Mouse (Mus musculus) myocyte (in vitro differentiated cells): ENCODE data around the gene 2810021J22Rik. TPM values are rescaled to one million over a fixed set of nuclear protein-coding genes. Genes with fewer than 3 reads are reported as not detected.

Experiments used
- H3K27me3 ChIP-seq: one replicate; pipeline ENCODE4 v1.6.1; 2011; ENCODE audit not compliant: control insufficient read depth, insufficient read depth, insufficient read length
- H3K36me3 ChIP-seq: one replicate; pipeline ENCODE4 v1.6.1; 2011; ENCODE audit not compliant: control insufficient read depth, insufficient read depth
- H3K4me2 ChIP-seq: one replicate; pipeline ENCODE4 v1.6.1; 2011; ENCODE audit warnings: low read depth, control low read depth
- H3K4me3 ChIP-seq: one replicate; pipeline ENCODE4 v1.5.1; 2011; ENCODE audit warnings: mild to moderate bottlenecking, control low read depth, moderate library complexity
- H3K79me2 ChIP-seq: one replicate; pipeline ENCODE4 v1.6.1; 2011; ENCODE audit not compliant: control insufficient read depth, insufficient read depth
- H3ac ChIP-seq: one replicate; pipeline ENCODE4 v1.6.1; 2011; ENCODE audit not compliant: control insufficient read depth, insufficient read length
- CEBPB ChIP-seq: IDR thresholded peaks from 2 replicates; pipeline ENCODE4 v1.6.1; 2011; ENCODE audit warnings: mild to moderate bottlenecking, moderate library complexity; ENCODE audit not compliant: poor library complexity, insufficient read depth, severe bottlenecking
- E2F4 ChIP-seq: IDR thresholded peaks from one replicate; pipeline ENCODE4 v1.6.1; 2011; ENCODE audit warnings: mild to moderate bottlenecking, control low read depth, moderate library complexity; ENCODE audit not compliant: insufficient read depth
- MAX ChIP-seq: IDR thresholded peaks from one replicate; pipeline ENCODE4 v1.6.1; 2011; ENCODE audit warnings: low read depth, mild to moderate bottlenecking, control low read depth
- MYOD1 ChIP-seq, 3 experiments: IDR thresholded peaks; one replicate each; pipeline ENCODE4 v1.6.1; 2011; ENCODE audit warnings: control low read depth in 2 of 3, low read depth in 2 of 3, mild to moderate bottlenecking in 2 of 3, moderate library complexity in 1 of 3; ENCODE audit not compliant: insufficient read length in 2 of 3, control insufficient read depth in 1 of 3
- MYOG ChIP-seq, 3 experiments: IDR thresholded peaks; one replicate each; pipeline ENCODE4 v1.6.1; 2011; ENCODE audit warnings: control low read depth in 2 of 3, low read depth in 2 of 3, mild to moderate bottlenecking in 2 of 3; ENCODE audit not compliant: insufficient read length in 2 of 3, control insufficient read depth in 1 of 3, insufficient read depth in 1 of 3
- POLR2A ChIP-seq: IDR thresholded peaks from one replicate; pipeline ENCODE4 v1.6.1; 2011; ENCODE audit warnings: low read depth, mild to moderate bottlenecking, control low read depth, moderate library complexity; ENCODE audit not compliant: insufficient read length
- POLR2AphosphoS2 ChIP-seq: IDR thresholded peaks from one replicate; pipeline ENCODE4 v1.6.1; 2011; ENCODE audit warnings: low read depth, control low read depth; ENCODE audit not compliant: insufficient read length
- REST ChIP-seq: IDR thresholded peaks from one replicate; pipeline ENCODE4 v1.6.1; 2011; ENCODE audit warnings: mild to moderate bottlenecking, control low read depth, moderate library complexity; ENCODE audit not compliant: insufficient read depth, insufficient read length
- SRF ChIP-seq: IDR thresholded peaks from one replicate; pipeline ENCODE4 v1.6.1; 2011; ENCODE audit warnings: low read depth; ENCODE audit not compliant: control insufficient read depth, insufficient read length
- TCF12 ChIP-seq: IDR thresholded peaks from one replicate; pipeline ENCODE4 v1.6.1; 2011; ENCODE audit warnings: mild to moderate bottlenecking, control low read depth; ENCODE audit not compliant: poor library complexity, insufficient read depth, severe bottlenecking
- TCF3 ChIP-seq: IDR thresholded peaks from one replicate; pipeline ENCODE4 v1.6.1; 2011; ENCODE audit warnings: low read depth, control low read depth; ENCODE audit not compliant: insufficient read length
- USF1 ChIP-seq: IDR thresholded peaks from one replicate; pipeline ENCODE4 v1.6.1; 2011; ENCODE audit warnings: low read depth, mild to moderate bottlenecking, control low read depth, moderate library complexity
- polyA plus RNA-seq: library from polyadenylated mRNA; unstranded; fragments of >200 nt; fragmentation: generic; extraction: Trizol; gene quantifications from one replicate; pipeline ENCODE4 v1.2.1, GENCODE M21; 2012; ENCODE audit warnings: missing spikeins

The 2810021J22Rik gene
- polyA plus RNA-seq, 1 experiment = 2.5 TPM

DNA sequence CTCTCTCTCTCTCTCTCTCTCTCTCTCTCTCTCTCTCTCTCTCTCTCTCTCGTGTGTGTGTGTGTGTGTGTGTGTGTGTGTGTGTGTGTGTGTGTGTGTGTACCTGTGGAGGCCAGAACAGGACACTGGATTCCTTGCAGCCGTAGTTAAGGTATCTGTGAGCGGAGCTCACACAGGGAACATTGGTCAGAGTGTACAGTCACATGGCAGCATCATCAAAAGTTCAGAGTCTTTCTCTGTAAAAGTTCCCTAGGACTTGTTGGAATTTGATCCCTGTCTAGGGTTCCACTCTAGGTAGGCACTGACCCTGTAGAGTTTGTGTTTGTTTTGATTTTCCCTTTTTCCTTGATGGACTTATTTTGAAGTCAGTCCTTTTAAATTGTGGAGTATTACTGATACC is 59.6 kb downstream of the 2810021J22Rik start:
- Histone ChIP-seq H3K4me2 (no peak overlapping the region), H3ac (no peak overlapping the region)

DNA sequence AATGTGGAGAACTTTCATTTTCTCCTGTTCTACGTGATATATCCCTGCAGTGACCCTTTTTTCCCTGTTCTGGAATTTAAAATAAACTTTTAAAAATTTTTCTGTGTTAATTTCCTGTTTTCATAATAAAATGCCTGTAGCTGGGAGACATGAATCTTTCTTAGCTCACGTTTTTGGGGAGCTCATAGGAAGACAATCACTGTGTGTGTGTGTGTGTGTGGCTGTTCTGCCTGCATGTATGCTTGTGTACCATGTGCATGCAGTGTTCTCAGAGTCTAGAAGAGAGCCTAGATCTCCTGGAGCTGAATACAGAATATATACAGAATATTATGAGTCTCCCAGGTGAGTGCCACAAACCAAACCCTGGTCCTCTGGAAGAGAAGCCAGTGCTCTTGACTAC is 60.0 kb downstream of the 2810021J22Rik start:
- peaks cover 12% of the 10 kb centered on the region for H3K27me3 ChIP-seq
- H3K4me2 ChIP-seq = no peak overlapping the region
- H3K79me2 ChIP-seq = no peaks in the 10 kb centered on the region
- H3ac ChIP-seq = no peak overlapping the region
- no peak for TF ChIP-seq E2F4
- no peak for TF ChIP-seq TCF3
- TF ChIP-seq USF1 = no peak
- H3K36me3 ChIP-seq = no peaks in the 10 kb centered on the region
- H3K4me3 ChIP-seq = no peak overlapping the region

More for the DNA sequence above, 59.6 kb downstream of the 2810021J22Rik start:
- no peak overlapping the region for H3K4me3 ChIP-seq
- no peak for TF ChIP-seq POLR2A
- TF ChIP-seq MYOD1 (IDR thresholded peaks at IDR 0.05; ENCODE audit: control insufficient read depth in 1 of 3, insufficient read length in 2 of 3, low read depth in 2 of 3) = no peak
- no peak for TF ChIP-seq SRF
- no peak for TF ChIP-seq POLR2AphosphoS2
- TF ChIP-seq CEBPB = no peak
- no peak for TF ChIP-seq TCF12
- no peak for TF ChIP-seq REST
- no peak for TF ChIP-seq MAX
- TF ChIP-seq MYOG (IDR thresholded peaks at IDR 0.05; ENCODE audit: control insufficient read depth in 1 of 3, insufficient read depth in 1 of 3, insufficient read length in 2 of 3, low read depth in 2 of 3) = no peak
- TF ChIP-seq E2F4 = no peak
- no peak for TF ChIP-seq USF1
- no peak for TF ChIP-seq TCF3
- no peaks in the 10 kb centered on the region for H3K36me3 ChIP-seq
- no peaks in the 10 kb centered on the region for H3K79me2 ChIP-seq
- peaks cover 12% of the 10 kb centered on the region for H3K27me3 ChIP-seq

DNA sequence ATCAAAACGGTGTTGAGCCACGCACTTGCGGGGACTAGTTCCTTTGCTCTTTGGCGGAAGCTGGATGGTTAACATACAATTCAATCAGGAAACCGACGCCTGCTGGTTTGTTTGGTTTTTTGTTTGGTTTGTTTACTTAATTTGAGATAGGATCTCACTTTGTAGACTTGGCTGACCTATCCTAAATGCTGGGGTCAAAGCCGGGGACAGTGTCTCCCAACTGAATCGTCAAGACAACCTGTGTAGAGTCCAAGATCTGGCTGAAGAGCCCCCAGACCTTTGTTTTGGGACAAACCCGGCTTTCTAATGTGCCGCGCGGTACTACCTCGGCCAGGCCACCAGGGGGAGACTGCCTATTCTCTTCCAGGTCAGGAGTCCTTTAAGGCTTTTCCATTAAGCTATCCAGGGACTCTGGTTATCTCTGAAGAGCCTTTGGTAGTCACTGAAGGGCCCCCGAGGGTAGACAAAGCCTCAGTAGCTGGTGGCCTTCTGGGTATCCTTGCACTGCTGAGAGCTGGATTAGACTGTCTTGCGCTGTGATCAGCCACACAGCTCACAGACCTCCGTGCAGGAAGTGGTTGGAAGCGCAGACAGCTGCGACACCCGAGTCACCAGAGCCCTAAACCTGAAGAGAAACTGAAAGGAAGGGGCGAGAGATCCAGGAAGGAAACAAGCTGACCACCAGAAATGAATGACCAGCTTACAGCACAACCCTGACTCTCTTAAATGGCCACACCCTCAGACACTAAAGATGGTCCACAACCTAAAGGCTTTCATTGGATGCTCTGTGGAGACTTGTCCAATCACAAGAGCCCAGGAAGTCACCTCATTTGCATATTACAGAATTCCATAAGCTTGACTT is 61.0 kb downstream of the 2810021J22Rik start:
- Histone ChIP-seq H3K4me2 (peak overlapping the region; percentile 74), H3K4me3 (peak overlapping the region; percentile 13), H3ac (no peak overlapping the region), H3K27me3 (peaks cover 4% of the 10 kb centered on the region), H3K79me2 (no peaks in the 10 kb centered on the region), H3K36me3 (no peaks in the 10 kb centered on the region)
- TF ChIP-seq E2F4 = no peak
- TF ChIP-seq MYOD1 (IDR thresholded peaks at IDR 0.05; ENCODE audit: control insufficient read depth in 1 of 3, insufficient read length in 2 of 3, low read depth in 2 of 3) = peak in 1 of 3 experiments; percentile 14
- no peak for TF ChIP-seq SRF
- peak in 1 of 3 experiments; percentile 39 for TF ChIP-seq MYOG (IDR thresholded peaks at IDR 0.05; ENCODE audit: control insufficient read depth in 1 of 3, insufficient read depth in 1 of 3, insufficient read length in 2 of 3, low read depth in 2 of 3)
- no peak for TF ChIP-seq TCF3
- no peak for TF ChIP-seq MAX
- TF ChIP-seq REST = no peak
- peak; percentile 30 for TF ChIP-seq POLR2A

DNA sequence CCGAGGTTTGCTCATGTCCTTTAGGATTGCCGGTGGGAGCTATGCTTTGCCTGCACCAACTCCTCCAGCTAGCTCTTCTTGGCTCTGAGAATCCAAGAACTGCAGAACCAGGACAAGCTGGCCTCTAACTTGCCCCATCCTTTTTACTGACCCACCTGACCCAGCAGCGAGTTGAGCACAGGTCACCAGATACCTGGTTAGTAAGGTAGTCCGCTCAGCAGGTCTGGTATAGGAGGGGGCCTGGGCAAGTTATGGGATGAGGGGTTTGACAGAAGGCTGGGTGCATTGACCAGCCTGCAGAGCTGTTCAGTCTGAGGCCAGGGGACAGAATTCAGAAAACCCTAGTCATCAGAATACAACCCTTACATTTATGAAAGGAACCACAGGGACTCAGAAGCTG is 62.0 kb downstream of the 2810021J22Rik start:
- TF ChIP-seq CEBPB (no peak), TCF12 (no peak), USF1 (no peak), E2F4 (no peak), TCF3 (no peak), SRF (no peak), MYOD1 (IDR thresholded peaks at IDR 0.05; ENCODE audit: control insufficient read depth in 1 of 3, insufficient read length in 2 of 3, low read depth in 2 of 3) (no peak), POLR2AphosphoS2 (no peak)
- H3K36me3 ChIP-seq = no peaks in the 10 kb centered on the region
- no peak overlapping the region for H3K4me3 ChIP-seq
- H3K4me2 ChIP-seq = no peak overlapping the region
- no peak overlapping the region for H3ac ChIP-seq
- H3K27me3 ChIP-seq = no peaks in the 10 kb centered on the region
- no peaks in the 10 kb centered on the region for H3K79me2 ChIP-seq

DNA sequence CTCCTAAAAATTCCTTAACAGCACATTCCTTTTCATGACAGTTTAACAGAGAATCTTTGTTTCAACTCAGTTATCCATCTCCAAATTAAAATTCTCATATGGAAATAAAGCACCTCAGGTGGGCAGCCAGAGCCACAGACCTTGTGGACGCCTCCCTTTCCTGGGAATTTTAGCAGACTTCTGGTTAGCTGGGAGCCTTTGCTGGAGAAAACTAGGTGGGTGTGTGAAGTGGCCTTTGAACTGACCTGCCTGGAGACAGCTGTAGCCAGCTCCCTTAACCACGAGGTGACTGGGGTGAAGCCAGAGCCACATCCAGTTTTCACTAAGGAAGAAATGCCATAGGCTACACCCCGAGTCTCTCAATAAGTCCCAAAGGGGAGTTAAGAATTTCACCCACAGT is 62.6 kb downstream of the 2810021J22Rik start:
- Histone ChIP-seq H3ac (no peak overlapping the region), H3K4me2 (no peak overlapping the region), H3K27me3 (no peaks in the 10 kb centered on the region), H3K79me2 (no peaks in the 10 kb centered on the region), H3K36me3 (no peaks in the 10 kb centered on the region), H3K4me3 (no peak overlapping the region)
- TF ChIP-seq USF1 (no peak), POLR2A (no peak), E2F4 (no peak), TCF3 (no peak), MAX (no peak), SRF (no peak), TCF12 (no peak), REST (no peak), MYOD1 (IDR thresholded peaks at IDR 0.05; ENCODE audit: control insufficient read depth in 1 of 3, insufficient read length in 2 of 3, low read depth in 2 of 3) (peak in 1 of 3 experiments; percentile 27), POLR2AphosphoS2 (no peak), CEBPB (no peak), MYOG (IDR thresholded peaks at IDR 0.05; ENCODE audit: control insufficient read depth in 1 of 3, insufficient read depth in 1 of 3, insufficient read length in 2 of 3, low read depth in 2 of 3) (peak in 1 of 3 experiments; percentile 43)
